Mouse (Mus musculus) heart, adult 18-20 months (tissue): ENCODE results near the gene Stra8. TPM values are rescaled to one million over a fixed set of nuclear protein-coding genes. Genes with fewer than 3 reads are reported as not detected.

Experiments used
- DNase-seq, 2 experiments: peaks; one replicate each; pipeline ENCODE4 v3.0.0; 2021 to 2022; ENCODE audit warnings: mixed read lengths in 1 of 2
- long read RNA-seq, 2 experiments: library from polyadenylated mRNA; stranded (forward); transcript quantifications; one replicate each; pipeline ENCODE4 v2.0.0; 2021
- total RNA-seq, 2 experiments: library from RNA; stranded (reverse); gene quantifications; 2 replicates each; pipeline ENCODE4 v1.2.3; 2021

The Stra8 gene
- total RNA-seq: not detected
- long read RNA-seq, experiment 1: 0 reads
- long read RNA-seq, experiment 2: 0 reads

DNA sequence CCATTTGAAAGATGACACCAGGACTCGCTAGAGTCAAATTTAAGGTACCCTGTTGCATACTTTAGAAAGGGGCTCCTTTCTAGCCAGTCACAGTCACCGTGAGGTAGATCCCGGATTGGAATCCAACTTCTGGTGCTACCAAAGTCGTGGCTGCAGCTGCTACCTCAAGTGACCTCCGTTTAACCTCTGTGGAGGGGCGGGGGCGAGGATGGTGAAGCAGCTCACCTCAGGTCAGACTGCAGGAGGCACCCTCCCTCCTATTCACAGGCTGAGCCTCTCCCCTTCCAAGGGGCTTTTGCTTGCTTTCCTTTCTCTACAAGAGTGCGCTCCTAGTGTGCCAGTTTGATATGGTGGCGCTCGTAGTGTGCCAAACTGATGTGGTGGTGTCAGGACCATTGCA lies at the start of gene Stra8:
Gene Stra8 (plus strand): TSS at position 208 of the 400 bp plus-strand sequence.
- no peak for DNase-seq

DNA sequence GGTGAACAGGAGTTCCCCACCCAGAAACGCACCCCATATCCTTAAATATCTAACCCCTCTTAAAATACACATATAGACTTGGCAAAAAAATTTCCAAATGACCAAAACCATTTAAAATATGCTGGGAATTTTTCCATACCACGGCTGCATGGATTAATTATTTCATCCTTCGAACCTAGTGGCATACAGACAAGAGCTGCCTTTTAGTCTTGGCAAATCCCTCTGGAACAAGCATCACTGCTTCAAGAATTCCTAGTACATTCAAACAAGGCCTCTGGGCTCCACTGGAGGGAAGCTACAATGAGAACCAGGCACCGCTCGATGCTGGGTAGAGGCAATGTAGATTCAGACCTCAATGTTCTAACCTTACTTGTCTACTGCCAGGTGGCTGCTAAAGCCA lies 49.2 kb upstream of the Stra8 start:
- DNase-seq: no peak

DNA sequence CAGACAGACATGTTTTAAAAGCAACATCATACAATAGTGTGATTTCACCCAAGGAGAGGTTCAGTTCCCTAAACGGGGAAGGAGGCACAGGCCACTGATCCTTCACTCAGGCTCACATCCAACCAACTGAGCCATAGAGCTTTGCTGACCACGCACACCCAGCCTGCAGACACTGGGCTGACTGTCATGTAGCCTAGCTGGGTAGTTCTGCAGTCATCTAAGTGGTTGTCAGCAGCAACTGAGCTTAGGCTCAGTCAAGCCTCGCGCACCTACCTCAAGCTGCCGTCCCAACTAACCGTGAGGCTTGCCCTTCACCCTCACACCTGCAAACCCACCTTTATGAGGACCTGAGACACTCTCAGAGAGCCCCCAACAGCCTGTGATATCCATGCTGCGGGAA lies 48.0 kb upstream of the Stra8 start:
- peak in 1 of 2 experiments; percentile 47 for DNase-seq

DNA sequence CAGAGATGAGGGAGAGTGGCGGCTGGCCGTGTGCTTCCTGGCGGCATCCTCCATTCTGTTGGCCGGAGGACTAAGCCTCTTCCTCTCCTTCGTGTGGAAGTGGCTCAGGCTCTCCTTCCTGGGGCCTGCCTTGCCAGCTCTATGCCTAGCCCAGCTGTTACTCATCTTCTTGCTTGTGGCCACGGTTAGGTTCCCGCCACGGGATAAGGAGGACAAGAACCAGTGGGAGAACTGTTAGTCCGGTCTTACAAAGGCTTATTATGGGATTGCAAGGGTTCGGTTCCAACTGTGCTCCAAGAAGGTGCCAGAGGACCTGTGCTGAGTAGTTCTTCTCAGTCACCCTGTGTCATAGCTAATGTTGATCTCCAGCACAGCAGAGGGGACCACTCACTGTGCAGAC lies 47.1 kb upstream of the Stra8 start:
- peak; percentile 29 to 35 for DNase-seq

DNA sequence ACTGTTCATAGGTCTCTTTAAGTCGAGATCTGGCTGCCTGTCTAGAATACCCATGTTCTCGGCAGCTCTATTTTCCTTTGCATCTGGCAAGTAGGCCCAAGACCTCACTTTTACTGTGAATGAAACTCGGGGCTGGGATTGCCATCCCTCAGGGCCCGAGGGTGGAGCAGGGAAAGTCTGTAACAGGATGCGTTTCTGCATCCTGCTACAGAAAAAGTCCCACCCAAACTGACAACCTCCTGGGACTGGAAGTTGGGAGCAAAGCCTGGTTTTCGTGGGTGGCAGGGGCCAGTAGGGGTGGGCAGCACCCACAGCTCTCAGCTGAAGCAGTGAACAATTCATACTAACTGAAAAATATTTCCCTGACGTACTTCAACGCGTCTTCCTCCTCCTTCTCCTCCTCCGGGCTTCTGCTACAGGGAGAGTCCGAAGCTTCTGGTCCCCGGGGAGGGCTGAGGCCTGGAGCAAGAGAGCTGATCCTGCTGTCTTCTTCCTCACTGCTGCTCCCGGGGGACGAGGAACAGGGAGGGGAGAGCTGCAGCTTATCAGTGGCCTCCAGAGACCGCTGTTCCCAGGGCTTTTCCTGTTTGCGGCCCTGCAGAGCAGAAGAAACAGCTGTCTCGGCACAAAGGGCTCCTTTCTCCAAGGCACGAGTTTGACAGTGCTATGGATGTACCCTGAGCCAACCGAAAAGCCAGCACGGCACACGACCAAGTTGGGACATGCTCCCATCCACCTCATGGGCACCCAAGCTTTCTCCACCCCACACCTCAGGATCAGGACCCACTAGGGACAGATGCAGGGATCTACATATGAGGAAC lies 45.7 kb upstream of the Stra8 start:
- peak; percentile 87 to 95 for DNase-seq

DNA sequence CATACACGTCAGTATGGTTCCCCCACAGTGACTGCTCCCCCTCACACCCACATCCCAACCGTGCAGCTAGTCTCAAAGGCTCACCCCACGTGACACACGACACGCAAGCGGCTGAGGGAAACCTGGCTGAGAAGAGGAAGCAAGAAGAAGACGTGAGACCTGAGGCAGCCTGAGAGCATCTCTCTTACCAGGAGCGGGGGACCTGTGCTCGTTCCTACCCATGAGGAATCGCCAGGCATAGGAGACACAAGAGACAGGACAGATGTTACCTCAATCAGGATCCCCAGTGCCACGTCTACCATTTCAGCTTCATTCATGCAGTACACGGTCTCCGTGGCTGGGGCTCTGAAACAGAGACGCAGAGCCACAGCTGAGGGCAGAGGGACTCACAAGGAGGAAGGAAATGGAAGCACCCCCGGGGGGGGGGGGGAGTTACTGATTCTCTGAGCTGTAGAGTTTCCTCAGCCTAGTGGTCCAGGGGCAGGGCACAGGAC lies 44.6 kb upstream of the Stra8 start:
- DNase-seq: peak; percentile 72 to 74

DNA sequence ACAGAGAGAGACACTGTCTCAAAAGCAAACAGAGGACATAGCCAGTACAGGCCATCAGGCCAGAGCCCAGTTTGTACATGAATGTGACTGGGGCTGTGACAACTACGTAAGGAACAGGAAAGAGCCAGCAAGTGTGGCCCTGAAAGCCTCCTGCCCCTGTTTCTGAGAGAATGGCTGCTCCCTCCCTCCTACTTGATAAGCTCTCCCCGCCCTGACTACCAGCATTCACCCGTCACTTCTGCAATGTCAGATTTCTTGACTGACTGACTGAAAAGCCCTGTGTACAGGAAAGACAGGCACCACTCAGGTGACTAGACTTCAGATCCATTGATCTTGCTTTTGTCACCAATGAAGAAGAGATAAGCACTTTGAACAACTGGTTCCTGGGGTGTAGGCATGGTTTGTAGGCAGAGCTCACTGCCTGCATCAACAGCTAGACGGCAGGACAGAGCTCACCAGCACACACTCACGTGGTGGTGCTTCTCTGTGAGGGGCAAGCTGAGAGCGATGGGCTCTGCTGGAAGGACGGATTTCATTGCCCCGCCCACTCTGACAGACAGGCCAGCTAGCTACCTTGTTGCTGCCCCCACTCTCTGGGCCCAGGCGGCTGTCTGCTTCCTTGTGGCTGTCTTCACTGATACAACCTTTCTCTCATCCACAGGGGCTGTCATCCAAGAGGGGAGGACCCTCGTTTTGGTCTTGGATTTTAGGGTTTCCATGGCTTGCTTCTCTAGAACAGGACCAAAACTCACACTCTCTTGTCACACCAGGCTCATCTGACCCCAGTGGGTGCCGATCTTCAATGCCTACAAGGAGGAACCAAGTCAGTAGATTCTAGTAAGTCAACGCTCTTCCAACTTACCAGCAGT lies 43.8 kb upstream of the Stra8 start:
- peak in 1 of 2 experiments; percentile 40 for DNase-seq

DNA sequence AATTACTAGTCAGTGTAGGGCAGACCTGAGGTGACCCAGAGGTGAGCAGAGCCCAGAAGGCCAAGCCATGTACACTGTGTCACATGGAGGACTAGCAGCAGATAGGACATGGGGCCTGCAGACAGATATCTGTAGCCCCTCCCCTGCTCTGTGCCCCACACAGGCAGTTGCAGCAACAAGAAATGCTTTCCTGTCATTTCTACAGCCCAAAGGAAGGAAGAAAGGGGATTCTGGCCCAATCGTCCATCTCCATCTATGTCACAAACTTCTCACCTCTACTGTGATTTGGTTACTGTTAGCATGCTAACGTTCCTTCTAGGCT lies 43.2 kb upstream of the Stra8 start:
- peak in 1 of 2 experiments; percentile 35 for DNase-seq

DNA sequence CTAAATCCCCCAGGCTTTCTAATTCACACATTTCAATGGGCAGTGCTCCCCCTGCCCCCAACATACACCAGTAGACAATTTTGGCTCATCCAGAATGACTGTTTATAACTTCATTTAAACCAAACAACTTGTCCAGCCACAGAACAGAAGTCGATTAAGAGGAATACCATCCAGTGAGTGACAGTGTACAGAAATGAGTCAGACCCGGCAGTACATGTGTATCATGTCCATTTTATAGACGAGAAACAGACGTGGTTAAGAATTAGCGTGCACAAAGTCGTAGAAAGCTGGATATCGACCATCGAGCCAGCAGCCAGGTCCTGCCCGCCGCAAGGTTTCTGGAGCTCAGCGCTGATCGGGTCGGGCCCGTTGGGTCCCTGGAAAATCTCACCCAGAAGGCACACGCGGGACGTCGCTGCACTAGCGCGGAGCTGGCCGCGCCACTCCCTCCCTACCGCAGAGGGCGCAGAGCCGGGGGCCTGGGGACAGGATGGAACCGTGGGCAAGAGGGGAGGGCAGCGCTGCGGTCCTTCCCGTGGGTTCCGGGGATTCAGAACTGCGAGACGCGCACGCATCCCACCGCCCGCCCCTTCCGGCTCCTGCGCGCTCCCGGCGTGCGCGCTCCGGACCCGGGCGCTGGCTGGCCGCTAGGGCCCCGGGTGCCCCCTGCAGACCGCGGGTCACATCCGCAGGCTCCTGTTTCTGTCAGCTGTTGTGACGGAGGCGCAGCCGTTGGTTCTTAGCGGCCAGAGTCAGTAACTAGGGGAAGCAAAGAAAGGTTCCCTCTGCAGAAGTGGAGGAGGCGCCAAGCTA lies 42.2 kb upstream of the Stra8 start, which contains the start of gene Cyren:
Gene Cyren (minus strand): TSS at position 552 of the 813 bp plus-strand sequence.
- peak; percentile 93 to 96 for DNase-seq

DNA sequence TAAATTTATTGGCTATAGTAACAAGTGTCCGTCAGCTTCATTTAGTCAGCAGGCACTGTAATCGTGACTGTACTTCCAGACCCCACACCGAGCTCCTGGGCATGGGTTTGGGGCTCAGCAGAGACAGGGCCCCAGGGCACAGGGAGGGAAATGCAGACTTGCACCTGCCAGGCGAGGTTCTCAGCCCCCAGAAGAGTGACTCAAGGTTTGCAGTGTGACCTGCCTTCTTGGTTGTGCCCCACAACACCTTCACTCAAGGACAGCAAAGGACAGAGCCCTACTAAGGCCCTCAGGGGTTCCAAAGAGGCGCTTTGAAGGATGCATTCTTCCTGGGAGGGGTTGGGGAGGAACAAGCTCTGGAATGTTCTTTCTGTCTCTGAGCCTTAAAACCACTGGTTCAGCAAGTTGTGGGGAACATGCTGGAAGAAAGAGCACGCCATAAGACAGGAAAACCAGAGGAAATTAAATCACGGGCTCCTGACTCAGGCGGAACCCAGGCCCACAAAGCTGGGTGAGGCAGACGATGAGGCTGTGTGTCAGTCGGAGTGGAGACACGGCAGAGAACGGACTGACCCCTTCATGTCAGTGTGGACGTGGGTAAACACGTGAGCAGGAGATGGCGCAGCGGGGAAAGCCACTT lies 40.7 kb upstream of the Stra8 start:
- DNase-seq: peak in 1 of 2 experiments; percentile 36

DNA sequence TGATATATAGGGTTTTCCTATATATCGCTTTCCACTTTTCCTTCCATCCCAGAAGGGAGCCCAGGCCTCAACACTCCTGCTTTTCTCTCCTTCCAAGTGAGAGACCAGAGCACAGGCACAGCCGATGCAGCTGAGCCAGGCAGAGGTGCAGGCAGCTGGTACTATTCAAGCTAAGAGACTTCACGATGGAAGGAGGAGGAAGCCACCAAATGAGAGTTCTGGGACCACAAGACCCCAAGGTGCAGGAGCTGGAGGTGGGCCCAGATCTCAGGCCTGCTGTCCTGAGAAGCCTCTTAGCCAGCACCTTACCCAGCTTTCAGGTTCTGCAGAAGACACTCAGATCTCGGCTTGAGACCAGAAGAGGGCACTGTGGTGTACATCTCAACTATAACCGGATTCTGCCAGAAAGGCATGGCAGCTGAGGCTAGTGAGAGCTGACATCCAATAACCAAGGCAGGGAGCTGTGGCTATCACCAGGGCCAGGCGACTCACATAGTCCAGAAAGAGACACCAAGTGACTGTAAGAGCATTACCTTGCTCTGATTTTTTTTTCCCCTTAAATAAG lies 40.0 kb upstream of the Stra8 start:
- peak; percentile 52 to 61 for DNase-seq

DNA sequence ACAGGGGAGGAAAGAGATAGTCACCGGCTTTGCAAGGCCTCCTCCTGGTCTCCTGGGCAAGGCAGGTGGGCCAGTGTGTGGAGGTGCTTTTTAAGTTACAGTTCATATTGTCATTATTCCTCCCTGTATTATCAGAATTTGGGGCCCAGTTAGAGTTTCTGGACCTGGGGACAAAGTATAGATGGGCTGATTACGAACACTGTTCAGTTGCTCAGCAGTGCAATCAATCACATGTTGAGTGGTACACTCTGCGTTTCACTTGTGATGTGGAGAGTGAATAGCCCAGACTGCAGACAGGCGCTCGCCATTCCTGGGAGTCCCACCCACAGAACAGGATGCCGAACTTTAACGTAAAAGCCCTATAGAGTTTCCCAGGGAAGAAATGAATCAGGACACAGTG lies 35.2 kb upstream of the Stra8 start:
- no peak for DNase-seq

DNA sequence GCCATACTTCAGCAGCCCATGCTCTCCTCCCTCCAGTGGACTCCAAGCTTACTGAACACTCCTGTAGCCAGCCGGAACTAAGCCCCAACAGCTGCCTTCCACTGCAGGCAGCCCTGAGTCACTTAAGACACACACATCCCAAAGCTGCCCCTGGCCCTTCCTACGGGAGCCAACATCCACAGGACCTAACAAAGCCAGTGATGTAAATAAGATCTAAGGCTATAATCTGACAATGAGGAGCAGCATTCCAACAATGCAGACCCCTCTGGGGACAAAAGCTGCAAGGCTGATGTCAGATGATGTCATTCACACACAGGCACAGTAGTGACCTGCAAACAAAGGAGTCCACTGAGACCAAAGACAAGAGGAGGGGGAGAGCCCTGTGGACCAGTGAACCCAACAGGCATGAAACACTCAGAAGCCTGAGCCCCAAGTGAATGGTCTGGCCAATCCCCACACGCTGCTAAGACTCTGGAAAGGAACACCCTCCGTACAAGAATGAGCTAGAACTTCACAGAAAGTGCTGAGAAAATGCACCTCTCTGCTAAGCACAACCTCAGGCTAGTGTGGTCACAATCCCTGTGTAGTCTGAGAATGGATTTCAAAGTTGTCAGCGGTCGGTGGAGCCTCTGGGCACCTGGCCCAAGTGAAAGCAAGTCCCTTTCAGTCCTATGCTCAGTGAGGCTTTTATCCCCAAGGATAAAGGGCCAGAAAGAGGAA lies 32.7 kb upstream of the Stra8 start:
- DNase-seq: no peak

DNA sequence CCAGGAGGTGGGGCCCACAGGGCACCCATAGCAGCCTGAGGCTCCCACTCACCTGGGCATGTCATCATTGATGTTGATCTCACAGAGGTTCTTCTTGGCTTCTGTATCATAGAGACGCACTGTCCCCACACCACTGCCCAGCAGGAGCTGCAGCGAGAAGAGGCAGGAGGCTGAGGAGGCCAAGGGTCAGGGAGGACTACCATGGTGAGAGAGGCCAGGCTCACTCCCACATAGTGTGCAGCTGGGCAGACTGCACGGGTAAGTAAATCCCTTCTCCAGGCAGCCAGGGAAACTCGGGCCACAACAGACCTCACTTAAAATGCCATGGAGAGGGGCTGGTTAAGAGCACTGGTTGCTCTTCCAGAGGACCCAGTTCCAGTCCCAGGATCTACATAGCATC lies 30.8 kb upstream of the Stra8 start:
- no peak for DNase-seq

DNA sequence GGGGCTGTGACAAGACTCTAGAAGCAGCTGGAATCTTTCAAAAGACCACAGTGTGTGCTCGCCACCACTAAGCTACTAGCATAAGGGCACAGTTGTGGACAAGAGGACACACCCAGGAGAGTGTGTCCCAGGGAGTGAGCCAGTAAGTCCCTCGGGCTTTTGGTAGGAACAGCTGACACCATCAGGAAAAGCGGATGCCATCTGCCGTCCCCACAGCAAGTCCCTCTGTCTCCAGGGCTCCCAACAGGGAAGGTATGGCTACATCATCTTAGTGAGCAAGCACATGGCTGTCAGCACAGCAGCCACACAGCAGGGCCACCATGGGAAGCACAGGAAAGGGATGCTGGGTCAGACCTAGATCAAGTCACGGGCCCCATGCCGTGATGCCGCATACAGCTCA lies 24.4 kb upstream of the Stra8 start:
- no peak for DNase-seq

DNA sequence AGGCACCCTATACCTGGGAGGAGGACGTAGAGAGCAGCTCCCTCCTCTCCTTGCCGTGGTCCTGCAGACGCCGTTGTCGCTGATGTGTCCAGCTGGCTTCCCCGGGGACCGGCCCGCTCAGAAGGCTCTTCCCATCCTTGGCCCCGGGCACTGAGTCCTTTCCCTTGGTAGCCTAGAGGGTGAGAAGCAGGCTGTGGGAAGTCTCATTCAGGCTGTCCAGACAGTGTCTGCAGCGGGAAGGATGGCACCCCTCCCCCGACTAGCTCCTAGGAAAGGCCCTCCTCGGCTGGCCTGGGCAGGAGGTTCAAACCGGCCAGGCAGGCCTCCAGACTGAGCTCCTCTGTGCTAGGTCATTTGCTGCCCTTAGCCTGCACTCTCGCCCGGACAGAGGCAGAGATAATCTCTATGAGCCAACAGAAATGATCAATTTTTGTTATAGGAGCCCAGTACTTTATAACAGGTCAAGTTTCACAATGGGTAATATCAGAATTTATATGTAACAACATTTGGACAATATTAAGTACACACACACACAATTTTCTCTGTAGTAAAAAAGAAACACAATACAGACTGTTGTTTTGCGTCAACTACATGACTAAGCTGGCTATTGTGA lies 23.7 kb upstream of the Stra8 start:
- DNase-seq: no peak

DNA sequence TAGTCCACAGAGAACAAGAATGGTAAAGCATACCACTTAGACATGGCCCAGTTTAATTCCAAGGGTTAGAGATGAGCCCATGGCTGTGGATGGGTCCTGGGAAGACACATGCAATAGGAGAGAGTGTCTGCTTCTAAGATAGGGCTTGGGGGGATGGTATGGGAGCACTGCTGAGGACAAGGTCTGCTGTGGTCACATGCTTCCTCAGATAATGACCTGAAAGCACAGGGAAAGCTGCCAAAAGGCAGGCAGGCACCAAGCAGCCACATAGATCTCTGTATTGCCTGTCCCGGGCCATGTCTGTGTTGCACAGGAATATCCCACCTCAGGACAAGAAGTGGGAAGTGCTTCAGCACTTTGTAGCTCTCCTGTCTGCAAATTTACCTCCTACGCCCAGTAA lies 20.8 kb upstream of the Stra8 start:
- DNase-seq: no peak

DNA sequence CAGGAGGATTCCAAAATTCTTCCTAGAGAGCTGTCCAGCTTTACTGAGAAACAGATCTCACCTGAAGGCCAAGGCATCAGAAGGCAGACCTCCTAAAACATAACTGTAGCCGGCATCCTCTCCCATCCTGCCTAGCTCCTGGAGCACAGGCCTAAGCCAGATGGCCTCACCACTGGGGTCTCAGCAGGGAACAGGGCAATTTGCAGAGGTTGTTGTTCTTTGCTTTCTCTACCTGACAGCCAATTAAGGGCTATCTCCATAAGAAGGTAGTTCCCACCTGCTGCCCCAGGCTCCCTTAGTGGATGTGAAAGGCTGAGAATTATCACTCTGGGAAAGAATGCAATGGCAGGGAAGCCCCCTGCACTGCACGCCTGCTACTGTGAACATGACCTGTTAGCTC lies 19.0 kb upstream of the Stra8 start:
- no peak for DNase-seq

DNA sequence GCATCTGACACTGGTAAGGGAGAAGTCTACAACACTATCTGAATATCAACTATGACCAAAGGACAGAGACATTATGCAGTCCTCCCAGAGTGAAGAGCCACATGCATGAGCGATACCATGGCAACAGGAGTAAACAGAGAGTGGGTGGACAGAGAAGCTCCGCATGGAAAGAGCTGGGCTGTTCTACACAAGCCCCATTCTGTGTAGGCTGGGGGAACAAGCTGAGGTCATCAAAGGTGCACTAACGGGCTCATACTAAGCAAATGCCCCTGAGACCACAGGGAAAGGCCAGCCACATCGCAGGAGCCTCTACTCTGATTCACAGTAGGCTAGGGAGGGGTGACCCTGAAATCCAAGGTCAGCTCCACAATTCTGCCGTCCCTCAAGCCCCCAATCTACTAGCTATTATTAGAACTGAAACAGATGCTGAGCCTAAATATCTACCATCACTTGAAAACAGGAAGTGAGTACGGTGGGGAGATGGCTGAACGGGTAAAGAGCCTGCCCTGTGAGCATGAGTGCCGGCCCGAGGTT lies 18.0 kb upstream of the Stra8 start:
- no peak for DNase-seq

DNA sequence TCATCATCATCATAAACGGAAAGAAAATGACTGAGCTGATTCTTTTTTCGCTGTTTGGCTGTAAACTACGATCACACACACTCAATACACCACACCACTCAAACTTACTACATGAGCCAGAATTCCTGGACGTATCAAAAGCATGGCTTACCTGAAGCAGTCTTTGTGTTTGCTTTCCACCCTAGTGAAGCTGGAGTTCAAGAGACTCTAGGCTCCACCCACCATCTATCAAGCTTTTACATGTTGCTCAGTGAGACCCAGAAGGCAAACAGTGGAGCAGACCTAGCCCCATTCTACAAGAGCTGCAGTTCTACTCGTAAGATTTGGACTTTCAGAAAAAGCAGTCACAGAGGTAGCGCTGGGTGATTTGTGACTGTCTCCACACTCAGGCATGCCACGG lies 17.4 kb upstream of the Stra8 start:
- no peak for DNase-seq
